Comparison of ENCODE assay signal across 16 mouse cellular contexts in genomic region chr13:112442867-112443529, GRCm38 (mm10). TPM values are rescaled to one million over a fixed set of nuclear protein-coding genes. Genes with fewer than 3 reads are reported as not detected.
DNase-seq lines count a peak whose midpoint lies in the region; ATAC-seq and TF ChIP-seq lines count a peak whose summit lies in the region.
"Had no signal": no experiment of that assay in that cellular context is flagged by ENCODE, and none has a peak within 500 bp of the region (broad histone marks: within the 10 kb centered on the region; RNA-seq: fewer than 3 reads in every experiment).

No protein-coding gene starts in this region.

- no peaks in the 10 kb centered on the region for H3K27me3 ChIP-seq in limb, embryonic 14.5 days (ENCODE audit: control insufficient read depth, insufficient read depth, low read length)
- H3K27me3 ChIP-seq in small intestine, adult 2 months (ENCODE audit: control insufficient read depth, insufficient read depth, low read length), result no peaks in the 10 kb centered on the region
- H3K27me3 ChIP-seq: embryonic facial prominence, embryonic 13.5 days; forebrain, embryonic 12.5 days; midbrain, embryonic 12.5 days; stomach, embryonic 15.5 days had no signal

- intact Hi-C loops in heart, postnatal 25 days (cut with DNase I), result no loop called here

- 0 out of 2 replicates have a peak, but pooled peaks have one; percentile 57 for ATAC-seq in limb, embryonic 14.5 days (ENCODE audit: low FRiP score, low read depth)

- H3K36me3 ChIP-seq in limb, embryonic 14.5 days (ENCODE audit: control insufficient read depth, insufficient read depth, low read length), result no peaks in the 10 kb centered on the region
- H3K36me3 ChIP-seq in small intestine, adult 2 months (ENCODE audit: control insufficient read depth, insufficient read depth, low read length), result no peaks in the 10 kb centered on the region
- H3K36me3 ChIP-seq: embryonic facial prominence, embryonic 13.5 days; forebrain, embryonic 12.5 days; midbrain, embryonic 12.5 days; stomach, embryonic 15.5 days had no signal

- no peaks in the 10 kb centered on the region for H3K9me3 ChIP-seq in limb, embryonic 14.5 days (ENCODE audit: control insufficient read depth, low read length)
- H3K9me3 ChIP-seq: embryonic facial prominence, embryonic 13.5 days; forebrain, embryonic 12.5 days; midbrain, embryonic 12.5 days; stomach, embryonic 15.5 days had no signal

- peaks cover 40% of the 10 kb centered on the region for H3K4me1 ChIP-seq in bone marrow macrophage, adult 2 months (ENCODE audit: control insufficient read depth, insufficient read depth, low read length)
- H3K4me1 ChIP-seq in limb, embryonic 14.5 days (ENCODE audit: control insufficient read depth, insufficient read depth, low read length), result peaks cover 20% of the 10 kb centered on the region; the same call in 1 of the 2 replicates
- H3K4me1 ChIP-seq in small intestine, adult 2 months (ENCODE audit: control insufficient read depth, insufficient read depth, insufficient read length, low read length), result peaks cover 4% of the 10 kb centered on the region

- no peak overlapping the region for H3K9ac ChIP-seq in limb, embryonic 14.5 days (ENCODE audit: low read depth, low read length, severe bottlenecking)
- H3K9ac ChIP-seq: embryonic facial prominence, embryonic 13.5 days; forebrain, embryonic 12.5 days; liver, embryonic 14.5 days; midbrain, embryonic 12.5 days; stomach, embryonic 15.5 days had no signal

- no peak for TF ChIP-seq CTCF in bone marrow macrophage, adult 2 months (IDR thresholded peaks at IDR 0.05; ENCODE audit: low read depth, low read length)
- no peak for TF ChIP-seq CTCF in small intestine, adult 2 months (IDR thresholded peaks at IDR 0.05; ENCODE audit: extremely low read depth, insufficient read length, insufficient replicate concordance, low read depth, low read length)

- peak; percentile 56 for DNase-seq in lung, postnatal 36 days
- no peak for DNase-seq in lung, postnatal 4 days
- peak; percentile 33 for DNase-seq in limb, embryonic 14.5 days (ENCODE audit: low spot score)
- no peak for DNase-seq in heart, postnatal 25 days (ENCODE audit: low spot score)
- no peak for DNase-seq in right cerebral cortex, postnatal 36 days (ENCODE audit: low spot score in 2 of 2)
- DNase-seq in cerebellum, postnatal 36 days, result no peak
- DNase-seq: adrenal gland, postnatal 10 days; cerebellum, adult 8-10 months; lung, postnatal 10 days had no signal

- WGBS in limb, embryonic 14.5 days, result 50% methylated on average over 7 of the region's 7 CpGs
- WGBS in small intestine, adult 2 months, result 72% methylated on average over 7 of the region's 7 CpGs

- peak overlapping the region; percentile 34; the same call in 1 of the 2 replicates for H3K4me3 ChIP-seq in bone marrow macrophage, adult 2 months (ENCODE audit: insufficient read depth, low read length)
- no peak overlapping the region for H3K4me3 ChIP-seq in limb, embryonic 14.5 days (replicated peaks; ENCODE audit: low read length)
- no peak overlapping the region for H3K4me3 ChIP-seq in small intestine, adult 2 months (ENCODE audit: low read depth, low read length)
- H3K4me3 ChIP-seq: embryonic facial prominence, embryonic 13.5 days; forebrain, embryonic 12.5 days; midbrain, embryonic 12.5 days; stomach, embryonic 15.5 days had no signal

- H3K4me2 ChIP-seq in limb, embryonic 14.5 days (replicated peaks; ENCODE audit: low read depth, low read length, severe bottlenecking), result no peak overlapping the region
- H3K4me2 ChIP-seq: embryonic facial prominence, embryonic 13.5 days; forebrain, embryonic 12.5 days; midbrain, embryonic 12.5 days; stomach, embryonic 15.5 days had no signal

- peak overlapping the region; percentile 98 for H3K27ac ChIP-seq in bone marrow macrophage, adult 2 months (ENCODE audit: insufficient read depth, low read depth, low read length)
- no peak overlapping the region for H3K27ac ChIP-seq in limb, embryonic 14.5 days (replicated peaks; ENCODE audit: low read depth, low read length)
- peak overlapping the region; percentile 34 for H3K27ac ChIP-seq in small intestine, adult 2 months (ENCODE audit: insufficient read depth, low read depth, low read length)
- H3K27ac ChIP-seq: embryonic facial prominence, embryonic 13.5 days; forebrain, embryonic 12.5 days; liver, embryonic 14.5 days; midbrain, embryonic 12.5 days; stomach, embryonic 15.5 days had no signal

- no peak for TF ChIP-seq POLR2A in bone marrow macrophage, adult 2 months (IDR thresholded peaks at IDR 0.05; ENCODE audit: borderline replicate concordance, low read depth, low read length)
- no peak for TF ChIP-seq POLR2A in limb, embryonic 14.5 days (IDR thresholded peaks at IDR 0.05; ENCODE audit: borderline replicate concordance, extremely low read depth, insufficient read depth, insufficient read length)
- no peak for TF ChIP-seq POLR2A in small intestine, adult 2 months (IDR thresholded peaks at IDR 0.05; ENCODE audit: low read depth, low read length)

RNA-seq across cellular contexts. Expression of gene Il6st, which starts 20.9 kb away (rescaled TPM):
- polyA plus RNA-seq in bone marrow macrophage, adult 2 months (2012; ENCODE audit: insufficient read depth, insufficient read length, missing spikeins), result 65.3 and 67.2 TPM in 2 replicates
- 34.3 and 34.4 TPM in 2 replicates for polyA plus RNA-seq in limb, embryonic 14.5 days (2012; rRNA removed)
- 40.3 and 42.4 TPM in 2 replicates for polyA plus RNA-seq in limb, embryonic 14.5 days (2014; fragmentation: Nextera tagmentation; extraction: Ambion mirVana)
- 6.3 and 8.3 TPM in 2 replicates for polyA plus RNA-seq in small intestine, adult 2 months (2012; rRNA removed)
- total RNA-seq in heart, postnatal 25 days (2021), result 100 to 1,000 TPM; 181 to 216 TPM

Comparison
In these comparisons a context has a peak if more than half of its experiments do, and no peak if none do; other contexts are left out.
1. DNase-seq: peak in lung, postnatal 36 days (single experiment) and limb, embryonic 14.5 days (single experiment); none in lung, postnatal 4 days (0 of 2), heart, postnatal 25 days (single experiment), right cerebral cortex, postnatal 36 days (0 of 2) and cerebellum, postnatal 36 days (0 of 2).